Mouse (Mus musculus) kidney, embryonic 14.5 days (tissue): ENCODE data around the gene Poln. TPM values are rescaled to one million over a fixed set of nuclear protein-coding genes. Genes with fewer than 3 reads are reported as not detected.

Experiments
- ATAC-seq: fragments of 200-750 bp; cut with Nextera tagmentation; 2 replicates; pipeline ENCODE4 v1.8.0; 2017; ENCODE audit warnings: moderate number of reproducible peaks, mild to moderate bottlenecking, moderate TSS enrichment, moderate library complexity; ENCODE audit not compliant: low FRiP score, low TSS enrichment
- H3K27ac ChIP-seq: fragments of 300-500 bp; sonication (generic); 2 replicates; pipeline ENCODE4 v1.5.1; 2014; ENCODE audit warnings: low read depth, mild to moderate bottlenecking, low read length, moderate library complexity, mixed read lengths
- H3K27me3 ChIP-seq: fragments of 300-500 bp; sonication (generic); 2 replicates; pipeline ENCODE4 v1.6.1; 2014; ENCODE audit warnings: mild to moderate bottlenecking, low read length; ENCODE audit not compliant: control insufficient read depth, insufficient read depth
- H3K36me3 ChIP-seq: fragments of 300-500 bp; sonication (generic); 2 replicates; pipeline ENCODE4 v1.6.1; 2014; ENCODE audit warnings: low read length, mixed read lengths; ENCODE audit not compliant: control insufficient read depth, insufficient read depth
- H3K4me1 ChIP-seq: fragments of 300-500 bp; sonication (generic); 2 replicates; pipeline ENCODE4 v1.6.1; 2014; ENCODE audit warnings: low read length, mixed read lengths; ENCODE audit not compliant: control insufficient read depth, insufficient read depth
- H3K4me2 ChIP-seq: fragments of 300-500 bp; sonication (generic); replicated peaks from 2 replicates; pipeline ENCODE4 v1.6.1; 2014; ENCODE audit warnings: low read depth, mild to moderate bottlenecking, low read length
- H3K4me3 ChIP-seq: fragments of 300-500 bp; sonication (generic); 2 replicates; pipeline ENCODE4 v1.5.1; 2014; ENCODE audit warnings: mild to moderate bottlenecking, low read length
- H3K9ac ChIP-seq: fragments of 300-500 bp; sonication (generic); 2 replicates; pipeline ENCODE4 v1.6.1; 2014; ENCODE audit warnings: low read depth, mild to moderate bottlenecking, low read length, moderate library complexity
- H3K9me3 ChIP-seq: fragments of 300-500 bp; sonication (generic); 2 replicates; pipeline ENCODE4 v1.6.1; 2016; ENCODE audit warnings: low read length; ENCODE audit not compliant: control insufficient read depth
- WGBS: fragments of 180-500 bp; shearing (Covaris S2); extraction: QIAGEN DNeasy Blood & Tissue Kit; methylation state at CpG from one replicate; pipeline ENCODE4 v1.1.7; 2014; 5-methylcytosine and 5-hydroxymethylcytosine counted together
- polyA plus RNA-seq: library from polyadenylated mRNA; unstranded; fragments of >200 nt; fragmentation: Nextera tagmentation; extraction: Ambion mirVana; gene quantifications from 2 replicates; pipeline ENCODE4 v1.2.1, GENCODE M21; 2014

Gene Poln
- polyA plus RNA-seq, 1 experiment from 2014 or later: 0.61 TPM

DNA sequence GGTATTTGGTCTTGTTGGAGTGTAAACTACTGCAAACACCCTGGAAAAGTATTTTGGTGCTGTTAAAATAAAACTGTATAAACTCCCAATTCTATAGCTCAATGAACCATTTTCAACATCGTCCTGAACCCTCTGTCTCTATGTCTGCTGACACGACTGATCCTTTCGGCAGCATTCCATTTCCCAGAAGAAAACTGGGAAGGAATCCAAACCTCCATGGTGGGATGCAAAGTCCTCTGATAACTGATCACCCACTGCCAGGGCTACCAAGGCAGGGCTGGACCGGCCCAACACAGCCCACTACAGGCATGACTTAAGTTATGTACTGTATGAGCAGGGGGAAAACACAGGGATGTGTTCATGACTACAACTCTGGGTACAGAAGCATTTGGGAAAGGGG is 32.8 kb upstream of the Poln start:
- Histone ChIP-seq H3K4me1 (no peaks in the 10 kb centered on the region), H3K4me2 (no peak overlapping the region), H3K27ac (no peak overlapping the region), H3K27me3 (no peaks in the 10 kb centered on the region), H3K9ac (no peak overlapping the region), H3K4me3 (no peak overlapping the region), H3K9me3 (no peaks in the 10 kb centered on the region), H3K36me3 (no peaks in the 10 kb centered on the region)
- 87% methylated on average over 4 of the region's 4 CpGs for WGBS
- ATAC-seq: no peak

DNA sequence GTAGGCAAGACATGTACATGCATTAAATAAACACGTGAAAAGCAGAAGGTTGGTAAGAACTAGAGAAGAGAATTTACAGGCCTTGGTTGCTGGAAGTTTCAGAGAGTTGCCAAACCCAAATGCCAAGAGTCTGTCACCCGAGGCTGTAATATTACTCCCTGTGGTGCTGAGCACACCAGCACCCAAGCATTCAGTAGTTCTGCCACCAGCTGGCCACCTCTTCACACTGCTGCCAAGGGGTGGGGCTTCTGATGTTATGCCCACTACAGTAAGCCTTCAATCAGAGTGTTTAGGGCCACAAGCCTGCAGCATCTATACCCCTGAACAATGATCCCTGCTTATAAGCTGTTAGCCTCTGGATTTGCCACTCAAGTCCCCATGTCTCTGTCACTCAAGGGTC is 32.1 kb upstream of the Poln start:
- no peak overlapping the region for H3K4me3 ChIP-seq
- H3K9me3 ChIP-seq: no peaks in the 10 kb centered on the region
- H3K27me3 ChIP-seq: no peaks in the 10 kb centered on the region
- H3K4me1 ChIP-seq: no peaks in the 10 kb centered on the region
- no peak for ATAC-seq
- 51% methylated on average over 2 of the region's 2 CpGs for WGBS
- H3K36me3 ChIP-seq: no peaks in the 10 kb centered on the region
- no peak overlapping the region for H3K4me2 ChIP-seq
- no peak overlapping the region for H3K27ac ChIP-seq
- H3K9ac ChIP-seq: no peak overlapping the region

DNA sequence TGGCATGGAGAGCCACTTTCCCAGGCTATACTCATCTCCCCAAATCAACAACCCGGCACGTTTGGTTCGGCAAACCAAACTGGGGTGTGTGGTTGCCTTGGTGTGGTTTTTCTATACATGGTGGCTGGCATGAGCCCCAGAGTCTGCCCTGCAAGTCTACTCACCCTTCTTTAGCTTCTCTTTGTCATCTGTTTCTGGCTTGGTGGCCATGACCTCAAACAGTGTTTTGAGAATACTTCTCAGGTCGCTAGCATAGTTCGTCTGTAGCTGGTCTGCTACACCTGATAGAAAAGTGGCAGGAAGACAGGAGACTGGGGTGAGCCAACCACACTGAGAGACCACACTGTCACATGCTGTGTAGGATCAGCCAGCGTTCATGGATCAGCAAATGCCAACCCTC is 29.4 kb upstream of the Poln start:
- no peaks in the 10 kb centered on the region for H3K9me3 ChIP-seq
- H3K4me2 ChIP-seq: no peak overlapping the region
- H3K36me3 ChIP-seq: no peaks in the 10 kb centered on the region
- H3K4me3 ChIP-seq: no peak overlapping the region
- H3K27me3 ChIP-seq: no peaks in the 10 kb centered on the region
- no peak for ATAC-seq
- no peak overlapping the region for H3K27ac ChIP-seq
- H3K9ac ChIP-seq: no peak overlapping the region
- 88% methylated on average over 6 of the region's 6 CpGs for WGBS
- no peaks in the 10 kb centered on the region for H3K4me1 ChIP-seq

DNA sequence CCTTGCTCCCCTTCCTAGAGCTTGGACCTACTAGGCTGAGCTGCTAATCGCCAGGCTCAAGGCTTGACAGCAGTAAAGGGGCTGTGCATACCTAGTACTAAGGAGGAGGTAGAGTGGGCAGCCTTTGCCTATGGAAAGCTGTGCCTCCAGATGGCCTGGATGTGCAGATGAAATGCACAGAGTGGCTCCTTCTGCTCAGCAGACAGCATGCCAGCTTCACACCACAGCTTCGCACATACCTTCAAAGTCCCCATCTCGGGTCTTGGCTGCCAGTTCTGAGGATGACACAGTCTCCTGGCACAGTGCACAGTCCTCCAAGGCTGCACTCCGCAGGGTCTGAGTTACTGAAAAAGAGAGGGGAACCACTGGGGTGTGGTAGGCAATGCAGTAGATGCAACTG is 28.0 kb upstream of the Poln start:
- no peaks in the 10 kb centered on the region for H3K36me3 ChIP-seq
- no peak overlapping the region for H3K4me3 ChIP-seq
- no peaks in the 10 kb centered on the region for H3K27me3 ChIP-seq
- H3K4me2 ChIP-seq: no peak overlapping the region
- 77% methylated on average over 4 of the region's 4 CpGs for WGBS
- H3K9me3 ChIP-seq: no peaks in the 10 kb centered on the region
- H3K9ac ChIP-seq: no peak overlapping the region
- ATAC-seq: no peak
- no peaks in the 10 kb centered on the region for H3K4me1 ChIP-seq
- H3K27ac ChIP-seq: no peak overlapping the region

GRCm38 (mm10) chr5:34196423-34196822 is 27.2 kb upstream of the Poln start:
- H3K9ac ChIP-seq: no peak overlapping the region
- ATAC-seq: no peak
- no peak overlapping the region for H3K4me2 ChIP-seq
- 84% methylated on average over 7 of the region's 7 CpGs for WGBS
- H3K4me1 ChIP-seq: no peaks in the 10 kb centered on the region
- no peak overlapping the region for H3K4me3 ChIP-seq
- no peaks in the 10 kb centered on the region for H3K36me3 ChIP-seq
- no peaks in the 10 kb centered on the region for H3K9me3 ChIP-seq
- H3K27ac ChIP-seq: no peak overlapping the region
- no peaks in the 10 kb centered on the region for H3K27me3 ChIP-seq

DNA sequence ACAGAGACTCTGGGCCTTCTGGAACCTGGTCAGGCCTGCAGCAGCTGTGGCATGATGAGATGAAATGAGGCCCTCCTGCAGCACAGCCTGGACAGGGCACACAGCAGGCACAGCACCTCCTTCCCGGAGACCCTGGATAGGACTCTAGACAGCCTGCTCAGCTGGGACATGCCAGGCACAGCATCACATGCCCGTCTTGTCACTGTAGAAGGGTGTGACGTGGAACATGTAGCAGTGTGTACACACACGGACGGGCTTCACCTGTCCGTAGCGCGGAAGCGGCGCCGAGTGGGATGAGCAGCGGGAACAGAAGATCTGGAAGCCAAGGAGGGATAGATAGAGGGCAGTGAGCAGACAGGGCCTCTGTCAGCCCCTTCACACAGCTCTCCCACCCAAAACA is 26.5 kb upstream of the Poln start:
- no peaks in the 10 kb centered on the region for H3K36me3 ChIP-seq
- no peak overlapping the region for H3K4me2 ChIP-seq
- H3K27me3 ChIP-seq: no peaks in the 10 kb centered on the region
- no peak overlapping the region for H3K4me3 ChIP-seq
- no peaks in the 10 kb centered on the region for H3K4me1 ChIP-seq
- no peak overlapping the region for H3K9ac ChIP-seq
- no peak for ATAC-seq
- no peak overlapping the region for H3K27ac ChIP-seq
- 94% methylated on average over 12 of the region's 12 CpGs for WGBS
- no peaks in the 10 kb centered on the region for H3K9me3 ChIP-seq

GRCm38 (mm10) chr5:34194975-34195662 is 25.9 kb upstream of the Poln start:
- no peak for ATAC-seq
- no peak overlapping the region for H3K27ac ChIP-seq

GRCm38 (mm10) chr5:34194426-34194825 is 25.2 kb upstream of the Poln start:
- no peak for ATAC-seq
- Histone ChIP-seq H3K27ac (no peak overlapping the region), H3K4me1 (no peaks in the 10 kb centered on the region), H3K36me3 (no peaks in the 10 kb centered on the region), H3K9ac (no peak overlapping the region), H3K9me3 (no peaks in the 10 kb centered on the region), H3K27me3 (no peaks in the 10 kb centered on the region), H3K4me2 (no peak overlapping the region), H3K4me3 (no peak overlapping the region)
- 29% methylated on average over 1 of the region's 1 CpGs for WGBS

More at GRCm38 (mm10) chr5:34194975-34195662, 25.9 kb upstream of the Poln start:
- Histone ChIP-seq H3K4me1 (no peaks in the 10 kb centered on the region), H3K36me3 (no peaks in the 10 kb centered on the region), H3K9ac (no peak overlapping the region), H3K4me2 (no peak overlapping the region), H3K4me3 (no peak overlapping the region), H3K27me3 (no peaks in the 10 kb centered on the region), H3K9me3 (no peaks in the 10 kb centered on the region)
- WGBS: 81% methylated on average over 6 of the region's 6 CpGs

GRCm38 (mm10) chr5:34191843-34192242 is 22.6 kb upstream of the Poln start:
- no peaks in the 10 kb centered on the region for H3K36me3 ChIP-seq
- no peak overlapping the region for H3K4me3 ChIP-seq
- H3K27me3 ChIP-seq: no peaks in the 10 kb centered on the region
- no peaks in the 10 kb centered on the region for H3K4me1 ChIP-seq
- no peak for ATAC-seq
- WGBS: 81% methylated on average over 4 of the region's 4 CpGs
- H3K27ac ChIP-seq: no peak overlapping the region
- H3K9me3 ChIP-seq: no peaks in the 10 kb centered on the region
- no peak overlapping the region for H3K4me2 ChIP-seq
- H3K9ac ChIP-seq: no peak overlapping the region
